Mouse (Mus musculus) embryonic facial prominence, embryonic 10.5 days (tissue): ENCODE measurements around the gene Tlk2. TPM values are rescaled to one million over a fixed set of nuclear protein-coding genes. Genes with fewer than 3 reads are reported as not detected.
"Not testable (repeated sequence)": the region's sequence is repeated elsewhere in the genome, so short reads cannot be mapped to it uniquely, and the experiment has no call there.

ENCODE experiments used
- DNase-seq: peaks from one replicate; pipeline ENCODE4 v3.0.0-alpha.2; 2017; ENCODE audit warnings: low spot score
- H3K27ac ChIP-seq: fragments of 300-500 bp; sonication (generic); replicated peaks from 2 replicates; pipeline ENCODE4 v1.5.1; 2016; ENCODE audit warnings: mild to moderate bottlenecking
- H3K27me3 ChIP-seq: fragments of 300-500 bp; sonication (generic); replicated peaks from 2 replicates; pipeline ENCODE4 v1.6.1; 2016; ENCODE audit warnings: low read depth, mild to moderate bottlenecking; ENCODE audit not compliant: poor library complexity, severe bottlenecking
- H3K36me3 ChIP-seq: fragments of 300-500 bp; sonication (generic); replicated peaks from 2 replicates; pipeline ENCODE4 v1.6.1; 2016; ENCODE audit warnings: mild to moderate bottlenecking, moderate library complexity
- H3K4me1 ChIP-seq: fragments of 300-500 bp; sonication (generic); 2 replicates; pipeline ENCODE4 v1.6.1; 2016
- H3K4me3 ChIP-seq: fragments of 300-500 bp; sonication (generic); 2 replicates; pipeline ENCODE4 v1.5.1; 2016; ENCODE audit warnings: mild to moderate bottlenecking, moderate library complexity
- H3K9me3 ChIP-seq: fragments of 300-500 bp; sonication (generic); 2 replicates; pipeline ENCODE4 v1.6.1; 2016; ENCODE audit warnings: mild to moderate bottlenecking
- WGBS: fragments of 180-500 bp; shearing (Covaris S2); methylation state at CpG from one replicate; pipeline ENCODE4 v1.1.7; 2016; 5-methylcytosine and 5-hydroxymethylcytosine counted together
- polyA plus RNA-seq: library from polyadenylated mRNA; unstranded; fragments of >200 nt; fragmentation: Nextera tagmentation; extraction: Ambion mirVana; gene quantifications from 2 replicates; pipeline ENCODE4 v1.2.1, GENCODE M21; 2016

Gene Tlk2
- polyA plus RNA-seq = 23.5 and 28.4 TPM in 2 replicates

GRCm38 (mm10) chr11:105178516-105178915, at the start of gene Tlk2:
Gene Tlk2, plus strand, starts transcription at chr11:105178807.
- Histone ChIP-seq H3K27me3 (no peaks in the 10 kb centered on the region), H3K27ac (peak within 1 kb of the TSS; percentile 99; the same call in 1 of the 2 replicates), H3K36me3 (peaks cover 16% of the 10 kb centered on the region), H3K4me3 (peak within 1 kb of the TSS; percentile 87), H3K4me1 (peaks cover 26% of the 10 kb centered on the region), H3K9me3 (peaks cover 2% of the 10 kb centered on the region; the same call in 1 of the 2 replicates)
- WGBS = 39% methylated on average over 2 of the region's 2 CpGs
- no peak for DNase-seq

GRCm38 (mm10) chr11:105135692-105136091, 42.9 kb upstream of the Tlk2 start:
- Histone ChIP-seq H3K9me3 (no peaks in the 10 kb centered on the region), H3K27me3 (no peaks in the 10 kb centered on the region), H3K36me3 (peaks cover 100% of the 10 kb centered on the region), H3K27ac (no peak overlapping the region), H3K4me1 (no peaks in the 10 kb centered on the region), H3K4me3 (no peak overlapping the region)
- 93% methylated on average over 7 of the region's 7 CpGs for WGBS
- DNase-seq = no peak

GRCm38 (mm10) chr11:105137255-105137654, 41.4 kb upstream of the Tlk2 start:
- H3K4me1 ChIP-seq, DNase-seq: not testable (repeated sequence)

GRCm38 (mm10) chr11:105140512-105140911, 38.1 kb upstream of the Tlk2 start:
- H3K36me3 ChIP-seq = peaks cover 66% of the 10 kb centered on the region
- not testable (repeated sequence) for H3K4me3 ChIP-seq, H3K4me1 ChIP-seq, H3K9me3 ChIP-seq, H3K27me3 ChIP-seq, H3K27ac ChIP-seq, DNase-seq
- WGBS = 90% methylated on average over 8 of the region's 8 CpGs

More at GRCm38 (mm10) chr11:105137255-105137654, 41.4 kb upstream of the Tlk2 start:
- peaks cover 98% of the 10 kb centered on the region for H3K36me3 ChIP-seq
- H3K4me3 ChIP-seq, H3K27me3 ChIP-seq, H3K27ac ChIP-seq, H3K9me3 ChIP-seq: not testable (repeated sequence)
- WGBS = 87% methylated on average over 2 of the region's 2 CpGs

GRCm38 (mm10) chr11:105141115-105141514, 37.5 kb upstream of the Tlk2 start:
- Histone ChIP-seq H3K4me3 (no peak overlapping the region), H3K9me3 (no peaks in the 10 kb centered on the region), H3K27ac (no peak overlapping the region), H3K4me1 (peaks cover 7% of the 10 kb centered on the region; the same call in 1 of the 2 replicates), H3K27me3 (no peaks in the 10 kb centered on the region), H3K36me3 (peaks cover 60% of the 10 kb centered on the region)
- DNase-seq = no peak
- WGBS = 86% methylated on average over 5 of the region's 5 CpGs

- peaks cover 35% of the 10 kb centered on the region for H3K36me3 ChIP-seq
- H3K9me3 ChIP-seq = no peaks in the 10 kb centered on the region
- no peak overlapping the region for H3K27ac ChIP-seq
- DNase-seq = no peak
- H3K4me3 ChIP-seq = no peak overlapping the region
- peaks cover 7% of the 10 kb centered on the region; the same call in 1 of the 2 replicates for H3K4me1 ChIP-seq
- H3K27me3 ChIP-seq = no peaks in the 10 kb centered on the region
Observed at GRCm38 (mm10) chr11:105143564-105143963, 35.0 kb upstream of the Tlk2 start.

GRCm38 (mm10) chr11:105144084-105144483, 34.5 kb upstream of the Tlk2 start:
- H3K9me3 ChIP-seq = no peaks in the 10 kb centered on the region
- WGBS = 80% methylated on average over 3 of the region's 3 CpGs

GRCm38 (mm10) chr11:105144508-105145210, 33.9 kb upstream of the Tlk2 start:
- no peak for DNase-seq
- no peak overlapping the region for H3K27ac ChIP-seq
- H3K9me3 ChIP-seq = no peaks in the 10 kb centered on the region
- H3K36me3 ChIP-seq = peaks cover 24% of the 10 kb centered on the region
- no peaks in the 10 kb centered on the region for H3K27me3 ChIP-seq
- WGBS = 84% methylated on average over 11 of the region's 11 CpGs
- peaks cover 7% of the 10 kb centered on the region; the same call in 1 of the 2 replicates for H3K4me1 ChIP-seq
- H3K4me3 ChIP-seq = no peak overlapping the region

More at GRCm38 (mm10) chr11:105144084-105144483, 34.5 kb upstream of the Tlk2 start:
- DNase-seq = no peak
- no peak overlapping the region for H3K4me3 ChIP-seq
- H3K36me3 ChIP-seq = peaks cover 30% of the 10 kb centered on the region
- H3K27ac ChIP-seq = no peak overlapping the region
- H3K4me1 ChIP-seq = peaks cover 7% of the 10 kb centered on the region; the same call in 1 of the 2 replicates
- H3K27me3 ChIP-seq = no peaks in the 10 kb centered on the region

GRCm38 (mm10) chr11:105145211-105145610, 33.4 kb upstream of the Tlk2 start:
- Histone ChIP-seq H3K4me3 (no peak overlapping the region), H3K9me3 (no peaks in the 10 kb centered on the region), H3K27me3 (peaks cover 2% of the 10 kb centered on the region), H3K27ac (no peak overlapping the region), H3K4me1 (peaks cover 7% of the 10 kb centered on the region; the same call in 1 of the 2 replicates), H3K36me3 (peaks cover 19% of the 10 kb centered on the region)
- 89% methylated on average over 10 of the region's 10 CpGs for WGBS
- DNase-seq = no peak

- Histone ChIP-seq H3K36me3 (peaks cover 6% of the 10 kb centered on the region; the same call in 1 of the 2 replicates), H3K27me3 (peaks cover 16% of the 10 kb centered on the region), H3K9me3 (no peaks in the 10 kb centered on the region), H3K27ac (no peak within 1 kb of the TSS), H3K4me1 (peaks cover 17% of the 10 kb centered on the region), H3K4me3 (no peak within 1 kb of the TSS)
- no peak for DNase-seq
- WGBS = 69% methylated on average over 3 of the region's 3 CpGs
Observed at GRCm38 (mm10) chr11:105146593-105146992, 32.0 kb upstream of the Tlk2 start, which contains the start of gene Gm10842. Gene Gm10842, plus strand, starts transcription at chr11:105146893.

- Histone ChIP-seq H3K36me3 (no peaks in the 10 kb centered on the region), H3K27ac (no peak overlapping the region), H3K27me3 (peaks cover 18% of the 10 kb centered on the region), H3K4me3 (no peak overlapping the region), H3K9me3 (no peaks in the 10 kb centered on the region), H3K4me1 (peaks cover 38% of the 10 kb centered on the region)
- no peak for DNase-seq
- 86% methylated on average over 3 of the region's 3 CpGs for WGBS
Observed at GRCm38 (mm10) chr11:105149353-105149752, 29.3 kb upstream of the Tlk2 start.

GRCm38 (mm10) chr11:105149766-105150165, 28.8 kb upstream of the Tlk2 start:
- Histone ChIP-seq H3K9me3 (no peaks in the 10 kb centered on the region), H3K4me1 (peaks cover 42% of the 10 kb centered on the region), H3K36me3 (no peaks in the 10 kb centered on the region), H3K27ac (no peak overlapping the region), H3K4me3 (no peak overlapping the region), H3K27me3 (peaks cover 18% of the 10 kb centered on the region)
- 100% methylated on average over 1 of the region's 1 CpGs for WGBS
- no peak for DNase-seq

GRCm38 (mm10) chr11:105150691-105151090, 27.9 kb upstream of the Tlk2 start:
- DNase-seq = no peak
- H3K9me3 ChIP-seq = no peaks in the 10 kb centered on the region
- no peak overlapping the region for H3K27ac ChIP-seq
- no peaks in the 10 kb centered on the region for H3K36me3 ChIP-seq
- 52% methylated on average over 4 of the region's 4 CpGs for WGBS
- H3K27me3 ChIP-seq = peaks cover 18% of the 10 kb centered on the region
- H3K4me3 ChIP-seq = no peak overlapping the region
- peaks cover 52% of the 10 kb centered on the region for H3K4me1 ChIP-seq
